ENCODE assay signal across 24 mouse cellular contexts in the genomic region with DNA sequence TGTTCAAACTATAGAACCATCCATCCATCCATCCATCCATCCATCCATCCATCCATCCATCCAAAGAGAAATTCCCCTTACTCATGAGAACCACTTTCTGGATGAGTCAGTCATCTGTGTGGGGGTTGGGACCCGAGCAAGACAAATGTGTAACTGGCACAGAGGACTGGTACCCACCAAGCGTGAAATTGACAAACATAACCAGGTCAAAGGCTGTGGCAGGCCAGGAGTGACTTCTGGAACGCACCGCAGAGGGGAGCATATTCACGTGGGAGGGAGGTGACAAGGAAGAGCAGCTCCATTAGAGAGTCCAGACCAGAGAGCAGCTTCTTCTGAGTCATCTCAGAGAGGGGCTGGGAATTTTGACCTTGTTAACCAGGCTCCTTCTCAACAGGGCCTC. TPM values are rescaled to one million over a fixed set of nuclear protein-coding genes. Genes with fewer than 3 reads are reported as not detected.
DNase-seq lines count a peak whose midpoint lies in the region; ATAC-seq and TF ChIP-seq lines count a peak whose summit lies in the region.
"Had no signal": no experiment of that assay in that cellular context is flagged by ENCODE, and none has a peak within 500 bp of the region (broad histone marks: within the 10 kb centered on the region; RNA-seq: fewer than 3 reads in every experiment).

No protein-coding gene starts in this region.

- DNase-seq in heart, adult 11 months = peak; percentile 63
- no peak for DNase-seq in heart, embryonic 10.5 days (ENCODE audit: low spot score)
- DNase-seq in kidney, adult 2 months = peak; percentile 90
- peak; percentile 69 to 90 for DNase-seq in kidney, postnatal 25 days
- no peak for DNase-seq in adrenal gland, postnatal 14 days
- DNase-seq in hindbrain, embryonic 11.5 days (ENCODE audit: low spot score) = no peak
- DNase-seq in ovary, adult 18-20 months (ENCODE audit: low spot score) = no peak
- DNase-seq: adrenal gland, postnatal 10 days; B cell, adult 2 months; cerebellum, adult 11-12 months; cerebellum, adult 9-10 months; heart, postnatal 36 days had no signal

- H3K4me3 ChIP-seq in heart, embryonic 10.5 days = no peak overlapping the region
- no peak overlapping the region for H3K4me3 ChIP-seq in kidney, adult 2 months (ENCODE audit: insufficient read depth, low read depth, low read length)
- no peak overlapping the region for H3K4me3 ChIP-seq in kidney, embryonic 16.5 days (ENCODE audit: low read length)
- no peak overlapping the region for H3K4me3 ChIP-seq in hindbrain, embryonic 11.5 days (ENCODE audit: low read depth, low read length)
- H3K4me3 ChIP-seq: embryonic facial prominence, embryonic 10.5 days; forebrain, embryonic 13.5 days; heart, embryonic 13.5 days; hindbrain, embryonic 12.5 days had no signal

- no peak for TF ChIP-seq CTCF in kidney, adult 2 months (conservative IDR thresholded peaks at IDR 0.05; ENCODE audit: insufficient read depth, insufficient read length, low read depth, low read length)

- H3K27me3 ChIP-seq in heart, embryonic 10.5 days (ENCODE audit: insufficient read depth, poor library complexity, severe bottlenecking) = no peaks in the 10 kb centered on the region
- H3K27me3 ChIP-seq in kidney, adult 2 months (replicated peaks; ENCODE audit: control insufficient read depth, insufficient read depth, low read length) = no peaks in the 10 kb centered on the region
- H3K27me3 ChIP-seq in kidney, embryonic 16.5 days (ENCODE audit: insufficient read depth, low read length) = no peaks in the 10 kb centered on the region
- no peaks in the 10 kb centered on the region for H3K27me3 ChIP-seq in hindbrain, embryonic 11.5 days (ENCODE audit: control insufficient read depth, insufficient read depth, low read length)
- H3K27me3 ChIP-seq: forebrain, embryonic 13.5 days; heart, embryonic 13.5 days; hindbrain, embryonic 12.5 days had no signal

- no peaks in the 10 kb centered on the region for H3K4me1 ChIP-seq in heart, embryonic 10.5 days
- peaks cover 6% of the 10 kb centered on the region; the same call in 1 of the 2 replicates for H3K4me1 ChIP-seq in kidney, adult 2 months (ENCODE audit: control insufficient read depth, insufficient read depth, low read length)
- no peaks in the 10 kb centered on the region for H3K4me1 ChIP-seq in kidney, embryonic 16.5 days (ENCODE audit: insufficient read depth, low read length)
- no peaks in the 10 kb centered on the region for H3K4me1 ChIP-seq in hindbrain, embryonic 11.5 days (replicated peaks; ENCODE audit: control insufficient read depth, insufficient read depth, low read length)
- H3K4me1 ChIP-seq: embryonic facial prominence, embryonic 10.5 days; forebrain, embryonic 13.5 days; heart, embryonic 13.5 days; hindbrain, embryonic 12.5 days had no signal

- no peak overlapping the region for H3K4me2 ChIP-seq in kidney, embryonic 16.5 days (replicated peaks; ENCODE audit: low read depth, low read length)
- H3K4me2 ChIP-seq in hindbrain, embryonic 11.5 days (replicated peaks; ENCODE audit: low read depth, low read length) = no peak overlapping the region
- H3K4me2 ChIP-seq: forebrain, embryonic 13.5 days; heart, embryonic 13.5 days; hindbrain, embryonic 12.5 days had no signal

- peak; percentile 62; the same call in 1 of the 2 replicates for ATAC-seq in kidney, embryonic 16.5 days (ENCODE audit: low FRiP score, low TSS enrichment)
- ATAC-seq in hindbrain, embryonic 11.5 days (ENCODE audit: low FRiP score) = no peak
- ATAC-seq: CD4-positive, CD25-positive, alpha-beta regulatory T cell, adult 4 months; forebrain, embryonic 13.5 days; hindbrain, embryonic 16.5 days had no signal

- 74% methylated on average over 5 of the region's 5 CpGs for WGBS in heart, embryonic 10.5 days
- 31% methylated on average over 5 of the region's 5 CpGs for WGBS in kidney, adult 2 months
- WGBS in kidney, embryonic 16.5 days = 31% methylated on average over 5 of the region's 5 CpGs
- WGBS in hindbrain, embryonic 11.5 days = 54% methylated on average over 5 of the region's 5 CpGs

- H3K9ac ChIP-seq in kidney, embryonic 16.5 days (replicated peaks; ENCODE audit: low read length) = no peak overlapping the region
- no peak overlapping the region for H3K9ac ChIP-seq in hindbrain, embryonic 11.5 days (ENCODE audit: low read depth, low read length)
- H3K9ac ChIP-seq: forebrain, embryonic 13.5 days; heart, embryonic 13.5 days; hindbrain, embryonic 12.5 days had no signal

- H3K27ac ChIP-seq in heart, embryonic 10.5 days = no peak overlapping the region
- H3K27ac ChIP-seq in kidney, adult 2 months (ENCODE audit: insufficient read depth, low read depth, low read length) = peak overlapping the region; percentile 10; the same call in 1 of the 2 replicates
- no peak overlapping the region for H3K27ac ChIP-seq in kidney, embryonic 16.5 days (ENCODE audit: low read length)
- no peak overlapping the region for H3K27ac ChIP-seq in hindbrain, embryonic 11.5 days (ENCODE audit: low read depth, low read length)
- H3K27ac ChIP-seq: embryonic facial prominence, embryonic 10.5 days; forebrain, embryonic 13.5 days; heart, embryonic 13.5 days; hindbrain, embryonic 12.5 days had no signal

- H3K9me3 ChIP-seq in heart, embryonic 10.5 days = no peaks in the 10 kb centered on the region
- H3K9me3 ChIP-seq in kidney, embryonic 16.5 days (ENCODE audit: low read length) = no peaks in the 10 kb centered on the region
- no peaks in the 10 kb centered on the region for H3K9me3 ChIP-seq in hindbrain, embryonic 11.5 days (ENCODE audit: control insufficient read depth, low read length)
- H3K9me3 ChIP-seq: embryonic facial prominence, embryonic 10.5 days; forebrain, embryonic 13.5 days; G1E; heart, embryonic 13.5 days; hindbrain, embryonic 12.5 days had no signal

- H3K36me3 ChIP-seq in heart, embryonic 10.5 days = peaks cover 9% of the 10 kb centered on the region; the same call in 1 of the 2 replicates
- no peaks in the 10 kb centered on the region for H3K36me3 ChIP-seq in kidney, adult 2 months (ENCODE audit: control insufficient read depth, insufficient read depth, low read length)
- H3K36me3 ChIP-seq in kidney, embryonic 16.5 days (ENCODE audit: insufficient read depth, low read length) = peaks cover 4% of the 10 kb centered on the region; the same call in 1 of the 2 replicates
- no peaks in the 10 kb centered on the region for H3K36me3 ChIP-seq in hindbrain, embryonic 11.5 days (ENCODE audit: control insufficient read depth, insufficient read depth, low read length)

- no peak for TF ChIP-seq POLR2A in kidney, adult 2 months (IDR thresholded peaks at IDR 0.05; ENCODE audit: low read depth, low read length)

RNA-seq across cellular contexts. Expression of a gene that starts 1.5 kb away (rescaled TPM):
- polyA plus RNA-seq in heart, embryonic 10.5 days (2016; fragmentation: Nextera tagmentation; extraction: Ambion mirVana) = 0.07 TPM in 1 of 2 replicates, not detected in the other
- polyA plus RNA-seq in kidney, adult 2 months (2012; rRNA removed) = 348 and 492 TPM in 2 replicates
- 0.80 and 1.1 TPM in 2 replicates for polyA plus RNA-seq in kidney, embryonic 16.5 days (2015; fragmentation: Nextera tagmentation; extraction: Ambion mirVana)
- total RNA-seq in adrenal gland, postnatal 14 days (2021) = not detected in 2 replicates
- polyA plus RNA-seq in hindbrain, embryonic 11.5 days (2014; fragmentation: Nextera tagmentation; extraction: Ambion mirVana) = 0.09 TPM in 1 of 2 replicates, not detected in the other
- total RNA-seq: G1E; gastrocnemius, adult 8-10 months; gastrocnemius, postnatal 4 days; heart, adult 8-10 months; heart, postnatal 36 days had no signal
- polyA plus RNA-seq: CD4-positive, CD25-positive, alpha-beta regulatory T cell, adult 4 months; embryonic facial prominence, embryonic 10.5 days; forebrain, embryonic 13.5 days; G1E; heart, postnatal 0 days; hindbrain, embryonic 12.5 days; hindbrain, embryonic 16.5 days had no signal

RNA-seq across cellular contexts. Expression of a gene that starts 38.2 kb away (rescaled TPM):
- 3.2 and 3.3 TPM in 2 replicates for polyA plus RNA-seq in heart, embryonic 10.5 days (2016; fragmentation: Nextera tagmentation; extraction: Ambion mirVana)
- 15.4 and 17.6 TPM in 2 replicates for polyA plus RNA-seq in kidney, adult 2 months (2012; rRNA removed)
- polyA plus RNA-seq in kidney, embryonic 16.5 days (2015; fragmentation: Nextera tagmentation; extraction: Ambion mirVana) = 3.0 and 3.1 TPM in 2 replicates
- 0.85 and 1.1 TPM in 2 replicates for total RNA-seq in adrenal gland, postnatal 14 days (2021)
- 0.18 and 0.31 TPM in 2 replicates for polyA plus RNA-seq in hindbrain, embryonic 11.5 days (2014; fragmentation: Nextera tagmentation; extraction: Ambion mirVana)
- polyA plus RNA-seq: G1E had no signal

RNA-seq across cellular contexts. Expression of a gene that starts 39.8 kb away (rescaled TPM):
- polyA plus RNA-seq in heart, embryonic 10.5 days (2016; fragmentation: Nextera tagmentation; extraction: Ambion mirVana) = 19.8 and 24.8 TPM in 2 replicates
- polyA plus RNA-seq in kidney, adult 2 months (2012; rRNA removed) = 20.3 and 21.4 TPM in 2 replicates
- polyA plus RNA-seq in kidney, embryonic 16.5 days (2015; fragmentation: Nextera tagmentation; extraction: Ambion mirVana) = 31.7 and 33.3 TPM in 2 replicates
- 25.9 and 27.9 TPM in 2 replicates for total RNA-seq in adrenal gland, postnatal 14 days (2021)
- polyA plus RNA-seq in hindbrain, embryonic 11.5 days (2014; fragmentation: Nextera tagmentation; extraction: Ambion mirVana) = 42.3 and 44.9 TPM in 2 replicates

Comparison
In these comparisons a context has a peak if more than half of its experiments do, and no peak if none do; other contexts are left out.
1. DNase-seq: peak in heart, adult 11 months (single experiment), kidney, adult 2 months (single experiment) and kidney, postnatal 25 days (2 of 2); none in heart, embryonic 10.5 days (single experiment), adrenal gland, postnatal 14 days (single experiment), hindbrain, embryonic 11.5 days (single experiment) and ovary, adult 18-20 months (single experiment).
2. RNA of a gene that starts 1.5 kb away (polyA plus RNA-seq): 348 to 492 TPM in kidney, adult 2 months; 0.80 to 1.1 TPM in kidney, embryonic 16.5 days, 0.09 TPM in hindbrain, embryonic 11.5 days and 0.07 TPM in heart, embryonic 10.5 days; every median in the first group is over 100 times any median in the second.